Mouse (Mus musculus) embryonic facial prominence, embryonic 10.5 days (tissue): ENCODE results near the gene Cmss1. TPM values are rescaled to one million over a fixed set of nuclear protein-coding genes. Genes with fewer than 3 reads are reported as not detected.
A peak's percentile ranks its signal among the peaks of the same experiment; 100 is the strongest.

Experiments
- DNase-seq: peaks from one replicate; pipeline ENCODE4 v3.0.0-alpha.2; 2017; ENCODE audit warnings: low spot score
- H3K27ac ChIP-seq: fragments of 300-500 bp; sonication (generic); replicated peaks from 2 replicates; pipeline ENCODE4 v1.5.1; 2016; ENCODE audit warnings: mild to moderate bottlenecking
- H3K27me3 ChIP-seq: fragments of 300-500 bp; sonication (generic); replicated peaks from 2 replicates; pipeline ENCODE4 v1.6.1; 2016; ENCODE audit warnings: low read depth, mild to moderate bottlenecking; ENCODE audit not compliant: poor library complexity, severe bottlenecking
- H3K36me3 ChIP-seq: fragments of 300-500 bp; sonication (generic); replicated peaks from 2 replicates; pipeline ENCODE4 v1.6.1; 2016; ENCODE audit warnings: mild to moderate bottlenecking, moderate library complexity
- H3K4me1 ChIP-seq: fragments of 300-500 bp; sonication (generic); 2 replicates; pipeline ENCODE4 v1.6.1; 2016
- H3K4me3 ChIP-seq: fragments of 300-500 bp; sonication (generic); 2 replicates; pipeline ENCODE4 v1.5.1; 2016; ENCODE audit warnings: mild to moderate bottlenecking, moderate library complexity
- H3K9me3 ChIP-seq: fragments of 300-500 bp; sonication (generic); 2 replicates; pipeline ENCODE4 v1.6.1; 2016; ENCODE audit warnings: mild to moderate bottlenecking
- WGBS: fragments of 180-500 bp; shearing (Covaris S2); methylation state at CpG from one replicate; pipeline ENCODE4 v1.1.7; 2016; 5-methylcytosine and 5-hydroxymethylcytosine counted together
- polyA plus RNA-seq: library from polyadenylated mRNA; unstranded; fragments of >200 nt; fragmentation: Nextera tagmentation; extraction: Ambion mirVana; gene quantifications from 2 replicates; pipeline ENCODE4 v1.2.1, GENCODE M21; 2016

Cmss1 gene
- polyA plus RNA-seq, 1 experiment from 2014 or later: 58.1 TPM

GRCm38 (mm10) chr16:57353932-57354331, 252.7 kb downstream of the Cmss1 start:
- Histone ChIP-seq H3K27ac (no peak overlapping the region), H3K36me3 (no peaks in the 10 kb centered on the region), H3K4me3 (no peak overlapping the region), H3K9me3 (no peaks in the 10 kb centered on the region), H3K4me1 (peaks cover 33% of the 10 kb centered on the region), H3K27me3 (no peaks in the 10 kb centered on the region)
- WGBS: 80% methylated on average over 6 of the region's 6 CpGs
- DNase-seq: no peak

DNA sequence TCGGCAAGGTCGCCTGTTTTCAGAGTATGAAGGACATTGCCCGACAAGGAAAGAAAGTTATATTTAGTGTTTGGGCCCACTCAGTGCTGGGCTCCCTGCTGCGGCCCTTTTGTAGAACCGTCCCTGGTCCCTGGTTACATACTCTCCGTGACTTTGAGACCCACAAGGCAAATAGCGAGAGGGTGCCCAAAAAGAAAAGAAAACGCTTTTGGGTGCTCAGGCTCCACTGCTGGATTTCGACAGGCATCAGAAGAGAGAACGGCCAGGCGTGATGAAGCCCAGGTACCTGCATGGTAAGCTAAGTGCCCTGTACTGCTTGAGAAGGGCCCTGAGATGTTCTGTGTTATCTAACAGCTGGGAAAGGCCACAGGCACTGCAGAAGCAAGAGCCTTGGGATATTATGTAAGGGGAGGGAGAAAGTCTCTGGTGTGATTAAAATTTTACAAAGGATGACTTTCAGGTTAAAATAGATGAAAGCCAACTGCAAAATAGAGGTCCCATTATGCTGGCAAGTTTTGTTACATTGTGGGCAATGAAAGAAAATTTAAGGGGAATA, 253.4 kb downstream of the Cmss1 start:
- H3K4me1 ChIP-seq: peaks cover 33% of the 10 kb centered on the region
- no peak overlapping the region for H3K4me3 ChIP-seq
- H3K9me3 ChIP-seq: no peaks in the 10 kb centered on the region
- no peak for DNase-seq
- H3K27ac ChIP-seq: peak overlapping the region; percentile 60
- no peaks in the 10 kb centered on the region for H3K27me3 ChIP-seq
- WGBS: 83% methylated on average over 11 of the region's 11 CpGs
- H3K36me3 ChIP-seq: no peaks in the 10 kb centered on the region

GRCm38 (mm10) chr16:57352751-57353150, 253.9 kb downstream of the Cmss1 start, which contains the start of gene Filip1l:
Gene Filip1l (plus strand): TSS chr16:57353093.
- Histone ChIP-seq H3K27ac (peak within 1 kb of the TSS; percentile 60), H3K4me3 (no peak within 1 kb of the TSS)
- WGBS: 77% methylated on average over 6 of the region's 6 CpGs

DNA sequence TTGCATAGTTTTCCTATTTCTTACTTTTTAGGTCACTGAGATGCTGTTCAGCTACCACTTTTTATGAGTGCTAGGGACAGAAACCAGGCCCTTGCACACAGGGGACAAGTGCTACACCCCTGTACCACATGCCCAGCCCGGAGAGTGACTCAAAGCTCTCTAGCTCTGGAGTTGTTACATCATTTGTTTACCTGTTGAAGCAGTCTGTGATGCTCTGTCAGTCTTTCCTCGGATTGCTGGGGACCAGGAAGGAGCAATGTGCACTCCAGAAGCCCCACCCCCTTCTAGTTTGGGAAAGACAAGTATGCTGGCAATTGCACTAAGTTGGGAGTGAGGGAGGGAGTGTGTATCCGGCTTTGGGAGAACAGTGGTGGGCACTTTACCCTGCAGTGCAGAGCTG, 257.0 kb downstream of the Cmss1 start:
- no peak for DNase-seq
- no peaks in the 10 kb centered on the region for H3K36me3 ChIP-seq
- no peak overlapping the region for H3K27ac ChIP-seq
- no peaks in the 10 kb centered on the region for H3K9me3 ChIP-seq
- H3K4me1 ChIP-seq: peaks cover 31% of the 10 kb centered on the region
- no peaks in the 10 kb centered on the region for H3K27me3 ChIP-seq
- WGBS: 57% methylated on average over 3 of the region's 3 CpGs
- H3K4me3 ChIP-seq: no peak overlapping the region

More at GRCm38 (mm10) chr16:57352751-57353150, 253.9 kb downstream of the Cmss1 start, which contains the start of gene Filip1l:
- DNase-seq: no peak
- Histone ChIP-seq H3K9me3 (no peaks in the 10 kb centered on the region), H3K36me3 (no peaks in the 10 kb centered on the region), H3K4me1 (peaks cover 33% of the 10 kb centered on the region), H3K27me3 (no peaks in the 10 kb centered on the region)

GRCm38 (mm10) chr16:57349039-57349438, 257.6 kb downstream of the Cmss1 start:
- no peak overlapping the region for H3K27ac ChIP-seq
- H3K4me1 ChIP-seq: peaks cover 31% of the 10 kb centered on the region
- no peak overlapping the region for H3K4me3 ChIP-seq
- no peaks in the 10 kb centered on the region for H3K9me3 ChIP-seq
- H3K27me3 ChIP-seq: no peaks in the 10 kb centered on the region
- WGBS: 87% methylated on average over 3 of the region's 3 CpGs
- no peaks in the 10 kb centered on the region for H3K36me3 ChIP-seq
- no peak for DNase-seq

DNA sequence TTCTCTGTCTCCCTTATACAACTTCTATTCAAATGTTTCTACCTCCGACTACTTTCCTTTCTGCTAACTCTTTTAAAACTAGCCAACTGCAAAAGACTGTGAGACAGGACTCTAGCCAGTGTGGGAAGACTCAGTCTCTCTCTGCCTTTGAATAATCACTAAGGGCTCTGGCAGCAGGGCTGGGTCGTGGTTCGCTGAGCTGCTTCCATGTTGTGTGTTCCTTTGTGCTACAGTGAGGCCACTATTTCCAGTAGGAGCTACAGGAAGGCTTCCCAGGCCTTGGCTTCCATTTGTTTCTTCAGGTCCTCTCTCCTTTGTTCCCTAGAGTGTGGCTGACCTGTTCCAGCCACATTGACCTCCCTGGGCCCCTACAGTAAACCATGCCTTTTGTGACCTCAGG, 260.4 kb downstream of the Cmss1 start:
- Histone ChIP-seq H3K9me3 (no peaks in the 10 kb centered on the region), H3K36me3 (no peaks in the 10 kb centered on the region), H3K4me3 (no peak overlapping the region), H3K4me1 (peaks cover 10% of the 10 kb centered on the region), H3K27ac (peak overlapping the region; percentile 59; the same call in 1 of the 2 replicates), H3K27me3 (no peaks in the 10 kb centered on the region)
- 74% methylated on average over 3 of the region's 3 CpGs for WGBS
- DNase-seq: no peak

DNA sequence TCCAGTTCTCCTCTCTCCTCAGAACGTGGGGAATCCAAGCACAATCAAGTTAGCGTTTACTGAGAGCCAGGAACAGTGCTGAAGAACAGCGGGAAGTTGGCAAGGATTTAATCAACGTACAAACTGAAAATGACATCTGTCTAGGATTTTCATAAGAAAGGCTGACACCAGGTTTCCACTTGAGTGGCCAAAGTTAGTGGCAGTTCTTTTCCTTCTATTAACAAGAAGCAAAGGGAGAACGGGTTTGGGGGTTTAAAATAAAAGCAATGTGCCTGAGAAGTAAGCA, 266.1 kb downstream of the Cmss1 start:
- no peak overlapping the region for H3K27ac ChIP-seq
- peaks cover 24% of the 10 kb centered on the region for H3K4me1 ChIP-seq
- DNase-seq: no peak
- no peaks in the 10 kb centered on the region for H3K27me3 ChIP-seq
- no peaks in the 10 kb centered on the region for H3K9me3 ChIP-seq
- H3K4me3 ChIP-seq: no peak overlapping the region
- no peaks in the 10 kb centered on the region for H3K36me3 ChIP-seq
- WGBS: 57% methylated on average over 5 of the region's 5 CpGs

DNA sequence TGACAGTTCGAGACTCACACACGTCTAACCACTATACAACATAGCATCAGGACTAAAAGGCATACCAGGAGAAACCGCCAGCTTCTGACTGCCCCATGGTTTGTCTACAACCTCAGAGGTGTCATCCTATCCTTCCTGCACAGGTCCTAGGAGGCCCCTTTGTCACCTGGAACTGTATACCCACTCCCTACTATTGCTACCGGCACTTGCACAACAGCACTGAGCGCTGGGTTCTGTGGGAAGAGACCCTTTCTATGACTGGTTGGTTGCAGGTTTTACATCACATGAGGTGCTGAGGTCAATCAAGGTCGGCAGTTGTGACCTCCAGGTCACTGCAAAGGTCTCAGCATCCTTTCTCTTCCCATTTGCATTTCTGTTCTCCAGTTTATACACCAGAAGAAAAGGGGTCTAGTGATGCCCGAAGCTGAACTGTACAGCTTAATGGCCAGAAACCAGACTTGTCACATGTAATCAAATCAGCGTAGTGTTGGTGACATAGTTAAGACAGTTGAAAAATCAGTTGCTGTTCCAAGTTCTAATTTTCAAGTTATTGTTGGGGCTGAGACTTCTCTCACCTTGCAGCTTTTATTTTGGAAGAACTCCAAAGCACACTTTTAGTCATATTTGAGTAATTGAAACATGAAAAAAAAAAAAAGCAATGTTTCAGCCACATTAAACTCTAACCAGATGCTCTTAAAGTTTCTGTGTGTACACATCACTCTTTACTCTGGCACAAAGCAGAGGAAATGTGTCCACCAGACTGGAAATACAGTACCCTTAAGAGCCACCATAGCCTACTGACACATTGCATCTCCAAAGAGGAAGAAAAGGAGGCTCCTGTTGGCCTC, 266.7 kb downstream of the Cmss1 start:
- Histone ChIP-seq H3K27ac (no peak overlapping the region), H3K27me3 (no peaks in the 10 kb centered on the region)
- no peak for DNase-seq

DNA sequence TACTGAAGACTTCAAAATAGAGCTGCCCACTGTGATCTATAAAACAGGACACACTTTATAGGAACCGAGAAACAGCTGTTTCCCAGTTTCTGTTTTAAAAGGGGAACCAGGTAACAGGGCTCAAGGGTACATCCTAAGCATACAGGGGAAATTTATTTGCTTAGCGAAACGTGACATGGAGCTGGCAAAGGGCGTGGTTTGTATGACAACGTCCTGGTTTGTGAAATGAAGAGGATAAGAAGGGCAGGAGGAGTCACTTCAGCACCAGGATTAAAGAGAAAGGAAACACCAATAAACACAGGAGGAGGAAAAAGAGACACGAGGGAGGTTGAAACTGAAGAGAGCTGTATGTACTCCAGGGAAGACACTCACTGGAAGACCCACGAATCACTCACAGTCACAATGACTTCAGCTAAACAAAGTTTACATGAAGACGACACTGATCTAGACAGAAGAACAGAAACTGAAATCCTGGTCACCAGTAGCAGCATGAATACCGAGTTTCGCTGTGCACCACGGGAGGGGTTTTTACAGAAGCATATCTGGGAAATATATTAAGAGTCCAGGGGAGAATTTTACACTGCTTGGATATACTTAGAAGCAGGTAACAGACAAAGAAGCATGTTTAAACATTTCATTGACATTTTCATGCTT, 269.8 kb downstream of the Cmss1 start:
- Histone ChIP-seq H3K27ac (no peak overlapping the region), H3K27me3 (no peaks in the 10 kb centered on the region), H3K9me3 (no peaks in the 10 kb centered on the region), H3K4me3 (no peak overlapping the region), H3K36me3 (no peaks in the 10 kb centered on the region), H3K4me1 (peaks cover 24% of the 10 kb centered on the region)
- DNase-seq: no peak
- 79% methylated on average over 11 of the region's 11 CpGs for WGBS

More for the DNA sequence above, 266.7 kb downstream of the Cmss1 start:
- Histone ChIP-seq H3K9me3 (no peaks in the 10 kb centered on the region), H3K4me3 (no peak overlapping the region), H3K4me1 (peaks cover 24% of the 10 kb centered on the region), H3K36me3 (no peaks in the 10 kb centered on the region)
- 79% methylated on average over 8 of the region's 8 CpGs for WGBS

DNA sequence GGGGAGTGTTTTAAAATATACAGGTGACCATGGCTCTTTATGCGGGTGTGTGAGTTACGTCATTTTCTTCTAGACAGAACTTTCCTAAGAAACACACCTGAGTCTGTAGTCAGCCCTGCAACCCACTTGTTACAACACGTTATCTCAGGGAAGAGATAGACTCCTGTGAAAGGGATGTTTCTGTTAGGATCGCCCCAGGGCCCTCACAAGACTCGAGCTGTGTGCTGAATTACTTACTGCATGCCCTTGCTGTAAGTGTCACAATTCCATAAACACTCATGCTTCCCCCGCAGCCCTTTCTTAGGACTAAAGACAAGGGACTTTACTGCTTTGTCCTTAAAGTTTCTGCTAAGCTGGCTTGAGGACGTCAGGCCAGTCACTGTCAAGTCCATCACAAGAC, 274.4 kb downstream of the Cmss1 start:
- Histone ChIP-seq H3K27me3 (no peaks in the 10 kb centered on the region), H3K4me3 (no peak overlapping the region), H3K27ac (no peak overlapping the region), H3K36me3 (no peaks in the 10 kb centered on the region), H3K9me3 (no peaks in the 10 kb centered on the region), H3K4me1 (0 out of 2 replicates have a peak, but pooled peaks cover 10% of the 10 kb centered on the region)
- DNase-seq: no peak
- 71% methylated on average over 7 of the region's 7 CpGs for WGBS

GRCm38 (mm10) chr16:57330111-57330510, 276.6 kb downstream of the Cmss1 start:
- 87% methylated on average over 2 of the region's 2 CpGs for WGBS
- no peak for DNase-seq
- no peaks in the 10 kb centered on the region for H3K36me3 ChIP-seq
- no peaks in the 10 kb centered on the region for H3K27me3 ChIP-seq
- H3K27ac ChIP-seq: no peak overlapping the region
- no peaks in the 10 kb centered on the region for H3K9me3 ChIP-seq
- 0 out of 2 replicates have a peak, but pooled peaks cover 10% of the 10 kb centered on the region for H3K4me1 ChIP-seq
- H3K4me3 ChIP-seq: no peak overlapping the region

DNA sequence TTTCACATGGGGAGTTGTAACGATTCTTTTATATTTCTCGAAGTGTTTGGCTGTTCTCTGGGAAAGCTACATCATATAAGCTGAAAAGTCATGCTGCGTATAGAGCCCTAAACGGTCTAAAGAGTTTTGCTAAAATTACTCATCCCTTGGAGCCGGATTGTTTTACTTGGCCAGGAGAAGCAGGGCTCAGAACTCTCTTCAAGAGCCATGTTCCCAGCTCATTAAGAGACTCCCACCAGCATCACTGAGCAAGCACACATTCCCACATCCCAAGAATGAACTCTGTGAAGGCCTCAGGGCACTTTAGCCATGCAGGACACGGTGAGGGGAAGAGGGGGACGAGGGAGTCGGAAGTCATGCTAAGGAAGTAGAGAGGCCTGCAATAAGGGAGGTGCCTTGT, 277.6 kb downstream of the Cmss1 start:
- no peaks in the 10 kb centered on the region for H3K9me3 ChIP-seq
- H3K4me1 ChIP-seq: 0 out of 2 replicates have a peak, but pooled peaks cover 10% of the 10 kb centered on the region
- no peak overlapping the region for H3K4me3 ChIP-seq
- no peak for DNase-seq
- H3K27me3 ChIP-seq: no peaks in the 10 kb centered on the region
- H3K36me3 ChIP-seq: no peaks in the 10 kb centered on the region
- H3K27ac ChIP-seq: no peak overlapping the region
- WGBS: 74% methylated on average over 8 of the region's 8 CpGs

- H3K27ac ChIP-seq: no peak overlapping the region
- DNase-seq: no peak
- no peaks in the 10 kb centered on the region for H3K36me3 ChIP-seq
- no peaks in the 10 kb centered on the region for H3K9me3 ChIP-seq
- H3K4me3 ChIP-seq: no peak overlapping the region
- WGBS: 59% methylated on average over 7 of the region's 7 CpGs
- H3K27me3 ChIP-seq: no peaks in the 10 kb centered on the region
- 0 out of 2 replicates have a peak, but pooled peaks cover 10% of the 10 kb centered on the region for H3K4me1 ChIP-seq
Measured at GRCm38 (mm10) chr16:57326996-57327395, 279.7 kb downstream of the Cmss1 start.
